Mouse (Mus musculus) ovary, postnatal 10 days (tissue): ENCODE data around the gene Eif1b.
"Not testable (repeated sequence)": the region's sequence is repeated elsewhere in the genome, so short reads cannot be mapped to it uniquely, and the experiment has no call there.

Experiments used
- DNase-seq: peaks from one replicate; pipeline ENCODE4 v3.0.0; 2022; ENCODE audit warnings: low spot score

Gene Eif1b

GRCm38 (mm10) chr9:120521161-120521560, 29.1 kb downstream of the Eif1b start:
- DNase-seq = no peak

- DNase-seq = no peak
Observed at GRCm38 (mm10) chr9:120527270-120527669, 35.2 kb downstream of the Eif1b start.

DNA sequence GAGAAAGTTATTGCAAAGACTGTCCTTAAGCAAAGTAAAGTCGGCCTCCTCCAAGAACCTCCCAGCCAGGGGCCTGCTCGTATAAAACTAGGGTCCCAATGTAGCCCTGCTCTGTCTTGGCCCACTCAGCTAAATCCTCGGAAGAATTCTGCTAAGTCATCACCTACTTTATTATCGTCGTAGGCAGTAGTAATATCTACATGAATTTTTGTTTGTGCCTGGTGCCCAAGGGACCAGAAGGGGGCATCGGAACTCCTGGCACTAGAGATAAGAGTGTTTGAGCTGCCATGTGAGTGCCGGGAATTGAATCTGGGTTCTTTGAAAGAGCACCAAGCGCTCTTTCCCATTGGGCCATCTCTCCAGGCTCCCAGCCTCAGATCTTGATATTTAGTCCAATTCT, 35.9 kb downstream of the Eif1b start:
- no peak for DNase-seq

- no peak for DNase-seq
Observed at GRCm38 (mm10) chr9:120528815-120529510, 36.9 kb downstream of the Eif1b start.

DNA sequence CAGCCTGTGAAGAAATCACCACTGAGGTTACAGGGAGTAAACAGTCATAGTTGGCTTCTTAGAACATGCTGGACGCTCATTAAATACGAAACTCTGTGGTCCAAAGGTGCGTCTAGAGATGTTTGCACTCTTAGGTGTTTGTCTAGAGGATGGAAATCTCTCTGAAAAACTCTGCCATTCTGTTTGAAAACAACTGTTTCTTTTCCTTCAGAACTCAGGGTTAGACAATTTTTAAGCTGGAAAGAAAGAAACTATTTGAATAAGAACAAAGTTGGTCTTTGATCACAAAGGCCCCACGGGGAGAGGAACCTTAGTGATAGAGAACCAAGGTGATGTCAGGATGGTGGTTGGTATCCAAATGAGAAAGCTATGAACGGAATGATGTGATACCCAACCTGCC, 38.4 kb downstream of the Eif1b start:
- no peak for DNase-seq

GRCm38 (mm10) chr9:120532062-120532461, 40.0 kb downstream of the Eif1b start:
- DNase-seq = no peak

DNA sequence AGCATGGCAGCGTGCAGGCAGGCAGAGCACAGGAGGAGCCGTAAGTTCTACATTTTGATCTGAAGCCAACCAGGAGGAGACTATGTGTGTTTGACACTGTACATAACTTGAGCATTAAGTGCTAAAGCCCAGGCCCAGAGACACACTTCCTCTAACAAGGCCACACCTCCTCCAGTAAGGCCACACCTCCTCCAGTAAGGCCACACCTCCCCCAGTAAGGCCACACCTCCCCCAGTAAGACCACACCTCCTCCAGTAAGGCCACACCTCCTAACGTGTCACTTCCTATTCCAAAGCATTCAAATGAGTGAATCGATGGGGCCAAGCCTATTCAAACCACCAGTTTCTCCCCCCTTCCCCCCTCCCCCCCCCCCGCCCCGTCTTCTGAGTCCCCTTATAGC, 40.7 kb downstream of the Eif1b start:
- DNase-seq = no peak

DNA sequence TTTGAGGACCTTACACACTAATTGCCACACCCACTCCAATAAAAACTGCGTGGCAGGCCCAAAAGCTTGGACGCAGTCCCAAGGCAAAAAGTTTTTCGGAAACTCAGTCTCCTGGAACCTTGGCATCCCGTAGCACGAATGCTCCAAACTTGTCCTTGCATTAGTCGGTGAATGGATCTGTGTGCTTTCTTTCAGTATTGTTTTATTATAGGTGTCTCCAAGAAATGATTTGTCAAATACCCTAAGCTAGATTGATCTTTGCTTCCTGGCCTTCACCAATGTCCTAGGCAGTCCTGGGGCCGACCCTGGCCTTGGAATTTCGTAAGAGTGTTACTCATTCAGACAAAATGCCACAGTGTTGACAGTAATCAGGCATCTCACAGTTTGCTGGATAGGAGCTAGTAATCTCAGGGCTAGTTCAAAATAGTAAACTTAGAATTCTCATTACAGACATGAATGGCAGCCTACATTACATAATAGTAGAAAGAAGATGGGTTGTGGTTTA, 41.5 kb downstream of the Eif1b start:
- not testable (repeated sequence) for DNase-seq

- DNase-seq = no peak
Observed at GRCm38 (mm10) chr9:120539662-120540251, 47.7 kb downstream of the Eif1b start, which contains the start of gene Entpd3. Gene Entpd3, plus strand, starts transcription at chr9:120539818.

- DNase-seq = no peak
Observed at GRCm38 (mm10) chr9:120541411-120541810, 49.4 kb downstream of the Eif1b start.

DNA sequence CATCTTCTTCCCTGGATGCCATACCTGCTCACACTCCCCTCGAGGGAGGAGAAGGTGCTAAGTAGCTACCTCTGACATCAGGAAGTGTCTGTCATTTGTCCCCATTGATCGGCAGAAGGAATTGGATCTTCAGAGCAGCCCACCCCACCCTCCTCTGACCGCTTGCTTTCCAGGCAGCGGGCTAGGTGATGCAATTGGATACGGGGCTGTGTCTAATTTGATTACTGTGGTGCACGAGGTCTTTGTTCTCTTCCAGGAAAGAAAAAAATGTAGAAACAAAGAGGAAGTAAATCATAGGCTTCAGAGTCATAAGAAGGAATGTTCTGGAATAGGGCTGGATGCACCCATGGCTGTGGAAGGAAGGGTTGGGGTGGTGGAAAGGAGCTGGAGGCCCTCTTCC, 50.2 kb downstream of the Eif1b start:
- DNase-seq = no peak
